14 mouse cellular contexts compared by ENCODE assay signal in genomic region chr8:126072678-126073077, GRCm38 (mm10).
DNase-seq lines count a peak whose midpoint lies in the region; ATAC-seq lines count a peak whose summit lies in the region.
"Had no signal": no experiment of that assay in that cellular context is flagged by ENCODE, and none has a peak within 500 bp of the region (broad histone marks: within the 10 kb centered on the region; RNA-seq: fewer than 3 reads in every experiment).

No protein-coding gene starts in this region.

- peak overlapping the region; percentile 45; the same call in 1 of the 2 replicates for H3K27ac ChIP-seq in lung, embryonic 16.5 days (ENCODE audit: low read length)
- H3K27ac ChIP-seq in forebrain, embryonic 12.5 days = no peak overlapping the region
- peak overlapping the region; percentile 65 for H3K27ac ChIP-seq in hindbrain, embryonic 15.5 days (replicated peaks)
- no peak overlapping the region for H3K27ac ChIP-seq in neural tube, embryonic 12.5 days
- H3K27ac ChIP-seq: embryonic facial prominence, embryonic 15.5 days; kidney, postnatal 0 days had no signal

- H3K4me3 ChIP-seq in lung, embryonic 16.5 days (ENCODE audit: low read length) = no peak overlapping the region
- H3K4me3 ChIP-seq in forebrain, embryonic 12.5 days (replicated peaks) = no peak overlapping the region
- no peak overlapping the region for H3K4me3 ChIP-seq in hindbrain, embryonic 15.5 days
- no peak overlapping the region for H3K4me3 ChIP-seq in neural tube, embryonic 12.5 days
- H3K4me3 ChIP-seq: embryonic facial prominence, embryonic 15.5 days had no signal

- H3K4me1 ChIP-seq in lung, embryonic 16.5 days (replicated peaks; ENCODE audit: control insufficient read depth, insufficient read depth, low read length) = peaks cover 2% of the 10 kb centered on the region
- peaks cover 13% of the 10 kb centered on the region for H3K4me1 ChIP-seq in forebrain, embryonic 12.5 days
- H3K4me1 ChIP-seq in hindbrain, embryonic 15.5 days (replicated peaks) = peaks cover 22% of the 10 kb centered on the region
- H3K4me1 ChIP-seq in neural tube, embryonic 12.5 days = peaks cover 14% of the 10 kb centered on the region
- H3K4me1 ChIP-seq: embryonic facial prominence, embryonic 15.5 days had no signal

- no peaks in the 10 kb centered on the region for H3K27me3 ChIP-seq in lung, embryonic 16.5 days (ENCODE audit: control insufficient read depth, insufficient read depth, low read depth, low read length)
- H3K27me3 ChIP-seq in forebrain, embryonic 12.5 days = no peaks in the 10 kb centered on the region; the same call in none of the 2 replicates
- H3K27me3 ChIP-seq in hindbrain, embryonic 15.5 days = no peaks in the 10 kb centered on the region
- H3K27me3 ChIP-seq in neural tube, embryonic 12.5 days (replicated peaks) = no peaks in the 10 kb centered on the region
- H3K27me3 ChIP-seq: embryonic facial prominence, embryonic 15.5 days had no signal

- DNase-seq in lung, adult 18-20 months = no peak
- no peak for DNase-seq in urinary bladder, postnatal 14 days (ENCODE audit: low spot score)
- no peak for DNase-seq in left cerebral cortex, adult 8-10 months (ENCODE audit: low spot score in 2 of 2)
- DNase-seq in left cerebral cortex, postnatal 25 days (ENCODE audit: low spot score in 2 of 2) = no peak
- DNase-seq: adrenal gland, postnatal 14 days; gastrocnemius, postnatal 25 days; heart, postnatal 36 days had no signal

- H3K36me3 ChIP-seq in lung, embryonic 16.5 days (ENCODE audit: control insufficient read depth, insufficient read depth, low read length) = no peaks in the 10 kb centered on the region
- H3K36me3 ChIP-seq in forebrain, embryonic 12.5 days (replicated peaks) = no peaks in the 10 kb centered on the region
- no peaks in the 10 kb centered on the region for H3K36me3 ChIP-seq in hindbrain, embryonic 15.5 days
- H3K36me3 ChIP-seq in neural tube, embryonic 12.5 days = no peaks in the 10 kb centered on the region
- H3K36me3 ChIP-seq: embryonic facial prominence, embryonic 15.5 days had no signal

- H3K9ac ChIP-seq in lung, embryonic 16.5 days (ENCODE audit: low read length) = no peak overlapping the region
- no peak overlapping the region for H3K9ac ChIP-seq in forebrain, embryonic 12.5 days
- no peak overlapping the region for H3K9ac ChIP-seq in hindbrain, embryonic 15.5 days
- no peak overlapping the region for H3K9ac ChIP-seq in neural tube, embryonic 12.5 days
- H3K9ac ChIP-seq: embryonic facial prominence, embryonic 15.5 days had no signal

- intact Hi-C loops in left cerebral cortex, postnatal 25 days (cut with DNase I) = loop anchor here (5.0 kb wide), 1 partner anchor 75 kb away; the partner anchor contains the start of gene Kcnk1

- no peak for ATAC-seq in lung, embryonic 16.5 days (ENCODE audit: low read depth)
- no peak for ATAC-seq in forebrain, embryonic 12.5 days (ENCODE audit: low FRiP score)
- ATAC-seq in hindbrain, embryonic 15.5 days (ENCODE audit: low FRiP score, low read depth) = no peak
- no peak for ATAC-seq in neural tube, embryonic 12.5 days (ENCODE audit: low FRiP score, low read depth)
- ATAC-seq: lung, postnatal 0 days had no signal

- no peak overlapping the region for H3K4me2 ChIP-seq in lung, embryonic 16.5 days (ENCODE audit: low read depth, low read length)
- peak overlapping the region; percentile 28 for H3K4me2 ChIP-seq in forebrain, embryonic 12.5 days
- H3K4me2 ChIP-seq in hindbrain, embryonic 15.5 days = 0 out of 2 replicates have a peak overlapping the region, but pooled peaks have one; percentile 8
- peak overlapping the region; percentile 41 for H3K4me2 ChIP-seq in neural tube, embryonic 12.5 days (replicated peaks)
- H3K4me2 ChIP-seq: embryonic facial prominence, embryonic 15.5 days had no signal

- no peaks in the 10 kb centered on the region for H3K9me3 ChIP-seq in lung, embryonic 16.5 days (ENCODE audit: control insufficient read depth, low read length)
- no peaks in the 10 kb centered on the region for H3K9me3 ChIP-seq in forebrain, embryonic 12.5 days
- H3K9me3 ChIP-seq in hindbrain, embryonic 15.5 days = no peaks in the 10 kb centered on the region
- no peaks in the 10 kb centered on the region for H3K9me3 ChIP-seq in neural tube, embryonic 12.5 days
- H3K9me3 ChIP-seq: embryonic facial prominence, embryonic 15.5 days had no signal

- 69% methylated on average over 5 of the region's 5 CpGs for WGBS in lung, embryonic 16.5 days
- 33% methylated on average over 5 of the region's 5 CpGs for WGBS in forebrain, embryonic 12.5 days
- 22% methylated on average over 5 of the region's 5 CpGs for WGBS in hindbrain, embryonic 15.5 days
- WGBS in neural tube, embryonic 12.5 days = 30% methylated on average over 5 of the region's 5 CpGs

Comparison
In these comparisons a context has a peak if more than half of its experiments do, and no peak if none do; other contexts are left out.
1. H3K27ac ChIP-seq: peak in lung, embryonic 16.5 days (single experiment) and hindbrain, embryonic 15.5 days (single experiment); none in forebrain, embryonic 12.5 days (single experiment) and neural tube, embryonic 12.5 days (single experiment).